ENCODE assay signal across 24 mouse cellular contexts in the genomic region with DNA sequence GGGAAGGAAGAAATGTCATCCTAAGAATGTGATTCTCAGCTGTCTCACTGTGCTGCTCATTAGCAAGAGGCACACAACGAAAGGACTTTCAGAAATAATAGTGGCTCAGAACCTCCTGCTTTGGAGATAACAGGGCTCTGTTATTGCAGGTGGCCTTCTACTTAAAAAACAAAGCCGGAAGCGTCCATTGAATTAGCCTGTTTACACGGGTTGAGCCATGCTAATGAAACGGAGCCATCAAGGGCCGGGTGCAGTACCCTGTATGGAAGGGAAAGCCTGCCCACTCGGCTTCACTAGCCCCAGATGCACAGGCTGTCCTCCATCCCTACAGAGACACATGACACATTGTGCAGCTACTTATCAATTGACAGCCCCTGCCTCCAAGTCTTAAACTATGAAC. TPM values are rescaled to one million over a fixed set of nuclear protein-coding genes. Genes with fewer than 3 reads are reported as not detected.
DNase-seq lines count a peak whose midpoint lies in the region; ATAC-seq and TF ChIP-seq lines count a peak whose summit lies in the region.
"Had no signal": no experiment of that assay in that cellular context is flagged by ENCODE, and none has a peak within 500 bp of the region (broad histone marks: within the 10 kb centered on the region; RNA-seq: fewer than 3 reads in every experiment).

No protein-coding gene starts in this region.

- no peak overlapping the region for H3K4me2 ChIP-seq in heart, embryonic 11.5 days
- H3K4me2 ChIP-seq: embryonic facial prominence, embryonic 12.5 days; forebrain, embryonic 15.5 days; neural tube, embryonic 15.5 days had no signal

- TF ChIP-seq CTCF in brain, embryonic 14.5 days (IDR thresholded peaks at IDR 0.05; ENCODE audit: borderline replicate concordance, extremely low read depth, insufficient read depth, insufficient read length): no peak

- peak; percentile 98 for DNase-seq in heart, adult 11 months
- peak; percentile 46 for DNase-seq in retina, postnatal 1 day
- DNase-seq in retina, embryonic 14.5 days (ENCODE audit: low spot score): no peak
- DNase-seq in brain, embryonic 14.5 days (ENCODE audit: low read depth): peak; percentile 46
- DNase-seq in ovary, postnatal 36 days (ENCODE audit: low spot score): no peak
- no peak for DNase-seq in limb, embryonic 10.5 days (ENCODE audit: low spot score)
- DNase-seq: adrenal gland, postnatal 25 days; cerebellum, adult 11 months; cerebellum, postnatal 10 days; gastrocnemius, postnatal 36 days; kidney, postnatal 25 days; liver, postnatal 0 days; right cerebral cortex, postnatal 14 days; thymus, adult 18-20 months; thymus, postnatal 36 days had no signal

- no peaks in the 10 kb centered on the region for H3K27me3 ChIP-seq in heart, embryonic 11.5 days (ENCODE audit: control insufficient read depth, insufficient read depth, low read length)
- H3K27me3 ChIP-seq in limb, embryonic 10.5 days (ENCODE audit: low read depth, poor library complexity, severe bottlenecking): no peaks in the 10 kb centered on the region
- H3K27me3 ChIP-seq: embryonic facial prominence, embryonic 12.5 days; forebrain, embryonic 15.5 days; neural tube, embryonic 15.5 days had no signal

- no peaks in the 10 kb centered on the region for H3K9me3 ChIP-seq in heart, embryonic 11.5 days (replicated peaks; ENCODE audit: control insufficient read depth, low read length)
- no peaks in the 10 kb centered on the region for H3K9me3 ChIP-seq in limb, embryonic 10.5 days (replicated peaks)
- H3K9me3 ChIP-seq: embryonic facial prominence, embryonic 12.5 days; forebrain, embryonic 15.5 days; midbrain, embryonic 10.5 days; neural tube, embryonic 15.5 days had no signal

- WGBS in heart, embryonic 11.5 days (ENCODE audit: insufficient replicate concordance): 26% methylated on average over 7 of the region's 7 CpGs
- WGBS in limb, embryonic 10.5 days: 28% methylated on average over 7 of the region's 7 CpGs

- ATAC-seq in heart, embryonic 11.5 days (replicated peaks; ENCODE audit: insufficient number of reproducible peaks, low FRiP score, low TSS enrichment): no peak
- ATAC-seq: forebrain, embryonic 15.5 days; hindbrain, embryonic 16.5 days; intestine, embryonic 16.5 days; liver, postnatal 0 days; lung, postnatal 0 days had no signal

- H3K27ac ChIP-seq in heart, embryonic 11.5 days (ENCODE audit: low read depth, low read length): no peak overlapping the region
- H3K27ac ChIP-seq in limb, embryonic 10.5 days: no peak overlapping the region
- H3K27ac ChIP-seq: embryonic facial prominence, embryonic 12.5 days; forebrain, embryonic 15.5 days; layer of hippocampus, adult 2 months; midbrain, embryonic 10.5 days; neural tube, embryonic 15.5 days had no signal

- H3K4me1 ChIP-seq in heart, embryonic 11.5 days (ENCODE audit: control insufficient read depth, insufficient read depth, low read length): no peaks in the 10 kb centered on the region
- no peaks in the 10 kb centered on the region for H3K4me1 ChIP-seq in limb, embryonic 10.5 days
- H3K4me1 ChIP-seq: embryonic facial prominence, embryonic 12.5 days had no signal

- no peaks in the 10 kb centered on the region for H3K36me3 ChIP-seq in heart, embryonic 11.5 days (ENCODE audit: control insufficient read depth, insufficient read depth, low read length)
- H3K36me3 ChIP-seq in limb, embryonic 10.5 days: no peaks in the 10 kb centered on the region
- H3K36me3 ChIP-seq: embryonic facial prominence, embryonic 12.5 days; forebrain, embryonic 15.5 days; midbrain, embryonic 10.5 days; neural tube, embryonic 15.5 days had no signal

- H3K9ac ChIP-seq in heart, embryonic 11.5 days (ENCODE audit: low read depth, low read length): no peak overlapping the region
- H3K9ac ChIP-seq: embryonic facial prominence, embryonic 12.5 days; forebrain, embryonic 15.5 days; liver, postnatal 0 days; neural tube, embryonic 15.5 days had no signal

- no peak for TF ChIP-seq POLR2A in brain, embryonic 14.5 days (IDR thresholded peaks at IDR 0.05; ENCODE audit: borderline replicate concordance, extremely low read depth, insufficient read depth, insufficient read length, poor library complexity, severe bottlenecking)

- H3K4me3 ChIP-seq in heart, embryonic 11.5 days (ENCODE audit: low read depth, low read length): no peak overlapping the region
- H3K4me3 ChIP-seq in limb, embryonic 10.5 days: no peak overlapping the region
- H3K4me3 ChIP-seq: embryonic facial prominence, embryonic 12.5 days; forebrain, embryonic 15.5 days; layer of hippocampus, adult 2 months; midbrain, embryonic 10.5 days; neural tube, embryonic 15.5 days had no signal

RNA-seq across cellular contexts. Expression of a gene that starts 13.5 kb away (rescaled TPM):
- polyA plus RNA-seq in heart, embryonic 11.5 days (2014; fragmentation: Nextera tagmentation; extraction: Ambion mirVana): 0.56 and 0.70 TPM in 2 replicates
- polyA plus RNA-seq in brain, embryonic 14.5 days (2012; rRNA removed): 6.0 and 7.7 TPM in 2 replicates
- 1.8 and 2.0 TPM in 2 replicates for polyA plus RNA-seq in limb, embryonic 10.5 days (2016; fragmentation: Nextera tagmentation; extraction: Ambion mirVana)

Comparison
In these comparisons a context has a peak if more than half of its experiments do, and no peak if none do; other contexts are left out.
1. DNase-seq: peak in heart, adult 11 months (single experiment), retina, postnatal 1 day (single experiment) and brain, embryonic 14.5 days (single experiment); none in retina, embryonic 14.5 days (single experiment), ovary, postnatal 36 days (single experiment) and limb, embryonic 10.5 days (single experiment).